In genomic region chr4:150373111-150374109, GRCm38 (mm10) we compare ENCODE assay signal across 8 mouse cellular contexts.
DNase-seq lines count a peak whose midpoint lies in the region; ATAC-seq and TF ChIP-seq lines count a peak whose summit lies in the region.

No protein-coding gene starts in this region.

- TF ChIP-seq CTCF in stomach, postnatal 0 days (IDR thresholded peaks at IDR 0.05; ENCODE audit: low read depth), result no peak

- H3K36me3 ChIP-seq in intestine, embryonic 16.5 days (ENCODE audit: control insufficient read depth, insufficient read depth, low read length), result no peaks in the 10 kb centered on the region
- no peaks in the 10 kb centered on the region for H3K36me3 ChIP-seq in stomach, postnatal 0 days (ENCODE audit: control insufficient read depth, insufficient read depth, low read length)

- peak overlapping the region; percentile 93 for H3K4me2 ChIP-seq in intestine, embryonic 16.5 days (ENCODE audit: low read depth, low read length)
- H3K4me2 ChIP-seq in stomach, postnatal 0 days (replicated peaks; ENCODE audit: low read depth), result peak overlapping the region; percentile 97

- peak overlapping the region; percentile 78; the same call in 1 of the 2 replicates for H3K9ac ChIP-seq in intestine, embryonic 16.5 days (ENCODE audit: low read depth, low read length)
- H3K9ac ChIP-seq in stomach, postnatal 0 days (ENCODE audit: low read length), result no peak overlapping the region

- H3K27ac ChIP-seq in intestine, embryonic 16.5 days (ENCODE audit: low read length), result peak overlapping the region; percentile 53
- H3K27ac ChIP-seq in stomach, postnatal 0 days (replicated peaks), result peak overlapping the region; percentile 40; the same call in 1 of the 2 replicates

- ATAC-seq in intestine, embryonic 16.5 days, result peak; percentile 8; the same call in 1 of the 2 replicates
- ATAC-seq in stomach, postnatal 0 days (ENCODE audit: low FRiP score, low TSS enrichment), result peak; percentile 38

- no peaks in the 10 kb centered on the region for H3K27me3 ChIP-seq in intestine, embryonic 16.5 days (replicated peaks; ENCODE audit: control insufficient read depth, insufficient read depth, low read length)
- H3K27me3 ChIP-seq in stomach, postnatal 0 days (ENCODE audit: control insufficient read depth, insufficient read depth, low read length), result no peaks in the 10 kb centered on the region

- H3K4me1 ChIP-seq in intestine, embryonic 16.5 days (ENCODE audit: control insufficient read depth, insufficient read depth, low read length), result peaks cover 43% of the 10 kb centered on the region
- peaks cover 12% of the 10 kb centered on the region for H3K4me1 ChIP-seq in stomach, postnatal 0 days (replicated peaks; ENCODE audit: control insufficient read depth, insufficient read depth)

- 8% methylated on average over 15 of the region's 15 CpGs for WGBS in intestine, embryonic 16.5 days
- WGBS in stomach, postnatal 0 days, result 9% methylated on average over 15 of the region's 15 CpGs

- peak overlapping the region; percentile 67 for H3K4me3 ChIP-seq in intestine, embryonic 16.5 days (ENCODE audit: low read length)
- H3K4me3 ChIP-seq in stomach, postnatal 0 days (ENCODE audit: low read depth, low read length), result no peak overlapping the region

- DNase-seq in adrenal gland, adult 8-10 months, result peak; percentile 13
- no peak for DNase-seq in adrenal gland, adult 18-20 months (ENCODE audit: low spot score in 2 of 2)
- DNase-seq in A20 (ENCODE audit: low read depth, low spot score), result peak; percentile 70
- peak; percentile 76 for DNase-seq in embryo, embryonic 10.5 days (ENCODE audit: low spot score)
- peak; percentile 53 to 55 for DNase-seq in heart, adult 18-20 months
- DNase-seq in lung, postnatal 36 days, result peak; percentile 87
- peak; percentile 31 for DNase-seq in stomach, postnatal 0 days (ENCODE audit: low spot score)

- H3K9me3 ChIP-seq in intestine, embryonic 16.5 days (ENCODE audit: control insufficient read depth, low read length), result no peaks in the 10 kb centered on the region
- H3K9me3 ChIP-seq in stomach, postnatal 0 days (ENCODE audit: control insufficient read depth, low read length), result no peaks in the 10 kb centered on the region

- no peak for TF ChIP-seq EP300 in stomach, postnatal 0 days (optimal IDR thresholded peaks at IDR 0.05)

Comparison
In these comparisons a context has a peak if more than half of its experiments do, and no peak if none do; other contexts are left out.
1. DNase-seq: peak in adrenal gland, adult 8-10 months (single experiment), A20 (single experiment), embryo, embryonic 10.5 days (single experiment), heart, adult 18-20 months (2 of 2), lung, postnatal 36 days (single experiment) and stomach, postnatal 0 days (single experiment); none in adrenal gland, adult 18-20 months (0 of 2).